Comparison of ENCODE assay signal across 9 mouse cellular contexts in genomic region chr1:136839202-136839601, GRCm38 (mm10).
DNase-seq lines count a peak whose midpoint lies in the region; ATAC-seq lines count a peak whose summit lies in the region.
"Had no signal": no experiment of that assay in that cellular context is flagged by ENCODE, and none has a peak within 500 bp of the region (broad histone marks: within the 10 kb centered on the region; RNA-seq: fewer than 3 reads in every experiment).

No protein-coding gene starts in this region.

- no peaks in the 10 kb centered on the region for H3K36me3 ChIP-seq in heart, embryonic 11.5 days (ENCODE audit: control insufficient read depth, insufficient read depth, low read length)

- no peaks in the 10 kb centered on the region for H3K9me3 ChIP-seq in heart, embryonic 11.5 days (replicated peaks; ENCODE audit: control insufficient read depth, low read length)

- WGBS in heart, embryonic 11.5 days (ENCODE audit: insufficient replicate concordance) = 68% methylated on average over 10 of the region's 10 CpGs

- no peaks in the 10 kb centered on the region for H3K4me1 ChIP-seq in heart, embryonic 11.5 days (ENCODE audit: control insufficient read depth, insufficient read depth, low read length)

- ATAC-seq in heart, embryonic 11.5 days (replicated peaks; ENCODE audit: insufficient number of reproducible peaks, low FRiP score, low TSS enrichment) = 0 out of 2 replicates have a peak, but pooled peaks have one; percentile 35
- no peak for ATAC-seq in CD4-positive, CD25-positive, alpha-beta regulatory T cell, adult 4 months

- intact Hi-C loops in heart, postnatal 10 days (cut with DNase I) = no loop called here

- H3K27ac ChIP-seq in heart, embryonic 11.5 days (ENCODE audit: low read depth, low read length) = no peak overlapping the region

- no peak overlapping the region for H3K4me2 ChIP-seq in heart, embryonic 11.5 days
- H3K4me2 ChIP-seq: midbrain, embryonic 11.5 days had no signal

- no peak overlapping the region for H3K9ac ChIP-seq in heart, embryonic 11.5 days (ENCODE audit: low read depth, low read length)

- DNase-seq in heart, postnatal 10 days = no peak
- peak; percentile 57 for DNase-seq in embryo, embryonic 10.5 days (ENCODE audit: low spot score)
- peak; percentile 59 for DNase-seq in kidney, postnatal 14 days
- DNase-seq in lung, postnatal 36 days = peak; percentile 42
- no peak for DNase-seq in cerebellum, adult 9-10 months
- no peak for DNase-seq in layer of hippocampus, adult 8-10 months (ENCODE audit: low spot score in 2 of 2)

- H3K27me3 ChIP-seq in heart, embryonic 11.5 days (ENCODE audit: control insufficient read depth, insufficient read depth, low read length) = no peaks in the 10 kb centered on the region

- no peak overlapping the region for H3K4me3 ChIP-seq in heart, embryonic 11.5 days (ENCODE audit: low read depth, low read length)

Comparison
In these comparisons a context has a peak if more than half of its experiments do, and no peak if none do; other contexts are left out.
1. DNase-seq: peak in embryo, embryonic 10.5 days (single experiment), kidney, postnatal 14 days (single experiment) and lung, postnatal 36 days (single experiment); none in heart, postnatal 10 days (0 of 2), cerebellum, adult 9-10 months (single experiment) and layer of hippocampus, adult 8-10 months (0 of 2).